Mouse (Mus musculus): ENCODE data around the gene Ccdc73. TPM values are rescaled to one million over a fixed set of nuclear protein-coding genes. Genes with fewer than 3 reads are reported as not detected.
"Not testable (repeated sequence)": the region's sequence is repeated elsewhere in the genome, so short reads cannot be mapped to it uniquely, and the experiment has no call there.

Gene Ccdc73
- total RNA-seq (2021): 1 to 10 TPM; 6.0 to 8.6 TPM
- long read RNA-seq, experiment 1, partial matches to known transcripts: 0 of 1 reads
- long read RNA-seq, experiment 1, other reads (novel, unspliced or antisense): 1 of 1 reads
- long read RNA-seq, experiment 2, partial matches to known transcripts: 0 of 3 reads
- long read RNA-seq, experiment 2, other reads (novel, unspliced or antisense): 2 of 3 reads

DNA sequence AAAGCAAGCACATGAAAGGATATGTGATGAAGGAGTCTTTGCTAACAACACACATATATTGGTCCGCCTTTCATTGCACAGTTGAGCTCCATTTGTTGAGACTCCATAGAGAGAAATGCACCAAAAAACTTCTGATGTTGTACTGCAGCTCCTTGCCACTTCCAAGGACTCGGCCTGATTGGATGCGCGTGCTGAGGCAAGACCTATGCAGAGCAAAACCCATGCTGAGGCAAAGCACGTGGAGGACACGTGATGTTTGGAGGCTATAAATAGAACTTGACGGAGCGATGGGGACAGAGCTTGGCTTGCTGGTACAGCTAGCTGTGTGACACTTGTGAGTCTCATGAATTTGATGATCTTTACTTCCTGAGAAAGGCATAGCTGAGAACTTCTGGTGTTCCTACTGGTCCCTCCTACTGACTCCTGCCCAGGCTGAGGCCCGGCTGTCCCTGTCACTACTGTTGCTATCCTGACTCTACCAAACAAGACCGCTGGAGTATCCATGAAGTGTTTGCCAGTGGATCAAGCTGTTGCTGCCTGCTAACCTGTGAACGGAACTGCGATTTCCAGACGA lies at the start of gene Ccdc73:
TSS of gene Ccdc73 (plus strand) at position 524 of the 574 bp plus-strand sequence.
- DNase-seq (ENCODE audit: low spot score in 2 of 2): no peak

DNA sequence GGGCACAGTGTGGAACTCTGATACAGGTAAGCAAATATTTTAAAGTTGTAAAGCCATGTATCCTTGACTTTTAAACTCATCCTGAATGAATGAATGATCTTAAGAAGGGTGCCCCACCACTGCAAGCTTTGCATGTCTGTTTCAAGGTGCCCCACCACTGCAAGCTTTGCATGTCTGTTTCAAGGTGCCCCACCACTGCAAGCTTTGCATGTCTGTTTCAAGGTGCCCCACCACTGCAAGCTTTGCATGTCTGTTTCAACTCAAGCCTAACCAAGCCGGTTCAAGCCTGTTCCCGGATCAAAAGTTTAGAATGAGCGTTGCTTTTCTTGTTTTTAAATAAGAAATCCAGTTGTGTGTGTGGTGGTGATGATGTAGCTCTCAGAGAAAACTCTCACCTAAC lies 48.8 kb upstream of the Ccdc73 start:
- DNase-seq (ENCODE audit: low spot score in 2 of 2): not testable (repeated sequence)

DNA sequence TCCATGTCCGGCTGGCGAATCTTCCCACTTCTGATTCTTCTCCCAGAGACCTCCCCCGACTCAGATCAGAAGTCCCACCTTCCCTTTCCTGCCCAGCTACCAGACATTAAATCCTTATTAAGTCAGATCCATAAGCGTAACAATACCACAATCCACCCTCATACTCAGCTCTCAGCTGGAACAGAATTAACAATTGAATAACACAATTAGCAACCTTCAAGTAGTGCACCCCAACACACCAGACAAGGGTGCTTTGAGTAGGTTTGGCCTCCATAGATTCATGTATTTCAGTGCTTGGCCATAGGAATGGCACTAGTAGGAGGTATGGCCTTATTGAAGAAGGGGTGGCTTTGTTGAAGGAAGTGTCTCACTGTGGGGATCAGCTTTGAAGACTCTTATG lies 41.4 kb upstream of the Ccdc73 start:
- DNase-seq (ENCODE audit: low spot score in 2 of 2): no peak

DNA sequence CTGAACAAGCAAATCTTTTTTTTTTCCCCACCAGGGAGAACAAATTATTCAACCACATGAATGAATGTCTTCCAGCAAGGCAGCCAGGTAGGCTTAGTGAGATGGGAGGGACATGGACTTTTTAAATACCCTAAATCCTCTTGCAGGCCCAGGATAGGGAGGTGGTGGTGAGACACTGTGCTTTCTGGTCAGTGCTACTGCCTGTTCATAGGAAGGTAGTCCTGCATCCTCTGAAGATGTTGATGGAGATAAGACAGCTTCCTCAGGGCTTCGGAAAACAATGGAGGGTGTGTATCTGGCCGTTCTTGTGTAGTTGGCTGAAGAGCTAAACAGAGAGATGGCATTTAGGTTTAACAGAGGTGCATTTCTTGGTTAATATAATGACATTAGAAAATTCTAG lies 35.1 kb upstream of the Ccdc73 start:
- no peak for DNase-seq (ENCODE audit: low spot score in 2 of 2)

DNA sequence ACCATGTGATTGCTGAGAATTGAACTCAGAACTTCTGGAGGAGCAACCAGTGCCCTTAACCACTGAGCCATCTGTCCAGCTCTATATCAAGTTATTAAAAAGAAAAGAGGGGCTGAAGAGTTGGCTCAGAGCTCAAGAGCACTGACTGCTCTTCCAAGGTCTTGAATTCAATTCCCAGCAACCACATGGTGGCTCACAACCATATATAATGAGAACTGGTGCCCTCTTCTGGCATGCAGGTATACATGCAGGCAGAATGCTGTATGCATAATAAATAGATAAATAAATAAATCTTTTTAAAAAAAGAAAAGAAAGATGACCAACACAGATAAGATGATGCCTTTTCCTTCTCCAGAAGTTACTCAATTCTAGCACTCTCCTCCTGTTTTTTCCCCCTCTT lies 26.6 kb upstream of the Ccdc73 start:
- DNase-seq (ENCODE audit: low spot score in 2 of 2): no peak

DNA sequence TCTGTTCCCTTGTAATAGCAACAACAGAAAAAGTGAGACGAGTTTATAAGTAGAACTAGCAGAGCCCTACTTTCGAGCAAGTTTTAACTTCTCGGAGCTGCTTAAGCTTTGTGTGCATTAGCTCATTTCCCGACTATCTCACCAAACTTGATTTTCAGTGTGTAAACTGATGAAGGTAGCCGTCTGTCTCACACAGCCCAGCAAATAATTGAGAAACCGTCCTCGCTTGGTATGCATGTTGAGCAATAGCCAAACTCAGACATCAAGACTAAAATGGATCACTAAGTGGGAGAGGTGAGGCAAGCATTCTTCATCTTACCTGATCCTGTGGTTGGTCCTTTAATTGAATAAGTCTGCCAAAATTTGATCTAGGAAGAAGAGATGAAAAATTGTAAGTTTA lies 25.9 kb upstream of the Ccdc73 start:
- no peak for DNase-seq (ENCODE audit: low spot score in 2 of 2)

DNA sequence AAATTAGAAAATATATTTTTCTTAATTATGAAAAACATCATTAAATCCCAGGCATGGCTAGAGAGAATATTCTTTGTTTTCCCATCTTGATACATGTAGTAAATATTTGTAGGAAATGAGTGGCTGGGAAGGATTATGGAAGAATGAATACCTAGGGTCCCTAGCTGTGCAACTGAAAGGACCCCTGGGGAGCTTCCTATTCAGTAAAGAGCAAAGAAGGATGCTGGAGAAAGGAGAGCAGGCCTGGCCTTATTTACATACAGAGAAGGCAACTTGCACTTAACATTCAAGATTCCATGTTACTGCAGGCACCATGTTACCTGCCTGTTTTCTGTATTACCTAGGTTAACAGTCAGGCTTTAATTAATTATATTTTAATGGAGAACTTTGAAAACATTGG lies 25.0 kb upstream of the Ccdc73 start:
- no peak for DNase-seq (ENCODE audit: low spot score in 2 of 2)

DNA sequence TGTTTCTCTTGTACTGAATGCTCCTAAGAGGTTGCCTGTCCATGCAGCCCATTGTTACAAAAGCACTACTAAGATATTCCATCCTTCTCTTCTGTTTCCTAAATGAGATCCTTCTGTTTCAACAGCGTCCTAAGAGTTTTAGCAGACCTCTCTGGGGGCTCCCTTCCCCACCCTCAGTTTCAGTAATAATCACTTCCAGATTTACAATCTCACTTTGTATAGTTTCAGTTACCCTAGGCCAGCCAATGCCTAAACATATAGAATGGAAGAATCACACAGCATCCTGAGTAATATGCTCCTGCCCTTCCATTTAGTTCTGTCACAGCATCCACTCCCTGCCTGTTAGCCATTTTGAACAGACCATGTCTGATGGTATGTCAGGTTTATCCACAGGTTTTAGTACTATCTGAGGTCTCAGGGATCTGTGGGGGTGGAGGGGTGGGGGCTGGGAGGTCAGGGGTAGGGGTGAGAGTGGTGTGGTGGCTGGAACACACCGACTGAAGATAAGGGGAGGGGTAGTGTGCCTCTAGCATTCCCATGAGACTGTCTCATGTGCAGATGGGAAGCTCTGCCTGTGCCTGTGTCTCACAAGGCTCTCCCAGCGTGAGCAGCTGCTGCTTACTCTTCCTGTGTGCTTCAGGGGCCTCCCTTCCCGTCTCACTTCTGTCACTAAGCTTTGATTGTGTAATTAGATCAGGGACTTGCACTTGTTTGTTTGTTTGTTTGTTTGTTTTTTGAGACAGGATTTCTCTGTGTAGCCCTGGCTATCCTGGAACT lies 20.8 kb upstream of the Ccdc73 start:
- no peak for DNase-seq (ENCODE audit: low spot score in 2 of 2)

DNA sequence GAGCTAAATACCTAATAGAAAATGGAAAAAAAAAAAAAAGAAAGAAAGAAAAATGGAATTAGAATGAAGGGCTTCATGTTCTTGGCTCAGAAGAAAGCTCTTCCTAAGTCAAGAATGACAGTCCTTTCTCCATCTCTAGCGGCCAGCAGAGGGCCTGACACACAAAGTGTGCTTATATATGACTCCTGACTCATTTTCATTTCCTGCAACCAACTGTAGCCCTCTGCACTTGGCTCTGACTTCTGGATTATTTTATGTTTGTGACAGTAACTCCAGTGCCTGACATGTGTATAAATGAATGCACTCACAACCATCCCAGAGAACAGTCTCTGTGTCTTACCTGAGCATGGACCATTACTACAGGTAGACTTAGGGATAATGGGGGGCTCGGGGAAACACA lies 20.0 kb upstream of the Ccdc73 start:
- DNase-seq (ENCODE audit: low spot score in 2 of 2): no peak

DNA sequence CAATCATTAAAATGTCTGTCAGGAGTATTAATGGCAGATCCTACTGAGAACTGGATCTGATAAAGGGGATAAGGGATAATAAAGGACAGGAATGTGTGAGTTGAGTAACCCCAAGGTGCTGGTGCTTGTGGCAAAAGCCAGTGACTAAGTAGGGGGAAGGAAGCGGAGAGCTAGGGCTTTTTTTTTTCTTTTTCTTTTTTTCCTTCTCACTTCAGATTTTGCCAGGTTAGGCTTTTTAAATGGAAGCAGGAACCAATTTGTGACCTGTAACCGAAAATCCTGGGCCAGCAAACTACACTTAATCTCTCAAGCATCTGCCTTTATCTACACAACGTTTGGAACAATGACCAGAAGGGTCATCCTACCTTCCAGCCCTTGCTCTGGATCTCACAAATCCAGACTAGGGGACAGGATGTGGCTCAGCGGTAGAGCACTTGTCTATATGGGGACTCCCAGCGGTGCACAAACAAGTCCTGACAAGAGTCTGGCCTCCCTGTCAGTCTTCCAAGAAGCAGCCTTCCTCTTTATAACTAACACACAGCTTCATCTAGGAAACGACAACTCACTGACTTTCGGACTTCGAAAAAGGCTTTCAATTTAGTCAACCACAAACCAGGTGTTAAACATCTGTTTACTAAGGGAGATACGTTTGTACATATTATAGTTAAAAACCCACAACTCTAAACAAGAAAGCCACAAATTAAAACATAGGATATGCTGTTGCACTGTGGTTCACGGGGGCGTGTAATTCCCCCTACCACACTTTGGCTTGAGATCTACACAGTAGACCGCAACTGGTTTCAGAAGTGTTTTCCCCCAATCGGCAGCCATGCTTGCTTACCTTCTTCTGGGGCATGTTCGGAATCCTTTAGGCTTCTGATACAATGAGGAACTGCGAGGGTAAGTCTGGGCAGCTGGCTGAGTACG lies 19.1 kb upstream of the Ccdc73 start:
- no peak for DNase-seq (ENCODE audit: low spot score in 2 of 2)

DNA sequence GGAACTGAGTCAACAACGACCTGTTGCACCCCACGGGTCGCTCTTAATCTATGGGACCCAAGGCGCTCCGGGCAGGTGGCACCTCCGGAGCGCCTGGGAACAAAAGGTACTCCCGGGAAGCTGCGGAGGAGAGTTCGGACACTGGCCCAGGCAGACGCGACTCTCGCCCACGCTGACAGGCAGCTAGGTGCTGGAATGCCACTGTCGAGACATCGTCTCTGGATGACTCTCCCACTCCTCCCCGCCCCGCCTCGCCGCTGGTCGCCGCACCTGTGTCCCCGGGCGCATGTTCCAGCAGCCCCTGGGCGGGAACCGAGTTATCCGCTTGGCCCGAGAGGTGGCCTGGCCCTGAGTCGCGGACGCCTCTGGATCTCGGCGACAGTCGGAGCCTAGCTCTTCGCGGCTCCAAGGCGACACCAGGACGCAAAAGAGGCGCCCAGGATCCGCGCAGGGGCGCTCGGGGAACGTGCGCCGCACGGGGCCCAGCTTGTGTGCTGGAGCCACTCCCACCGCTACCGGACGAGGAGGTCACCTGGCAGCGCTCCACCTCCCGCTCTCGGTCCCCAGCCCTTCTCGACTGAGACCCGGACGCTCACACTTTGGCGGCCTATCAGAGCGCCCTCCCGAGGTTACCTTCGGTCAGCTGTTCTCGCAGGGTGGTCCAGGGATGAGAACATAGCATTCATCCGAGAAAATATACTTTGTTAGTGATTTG lies 18.2 kb upstream of the Ccdc73 start, which contains the start of gene Prrg4:
TSS of gene Prrg4 (minus strand) at position 601 of the 715 bp plus-strand sequence.
- peak; percentile 72 to 73 for DNase-seq (ENCODE audit: low spot score in 2 of 2)

DNA sequence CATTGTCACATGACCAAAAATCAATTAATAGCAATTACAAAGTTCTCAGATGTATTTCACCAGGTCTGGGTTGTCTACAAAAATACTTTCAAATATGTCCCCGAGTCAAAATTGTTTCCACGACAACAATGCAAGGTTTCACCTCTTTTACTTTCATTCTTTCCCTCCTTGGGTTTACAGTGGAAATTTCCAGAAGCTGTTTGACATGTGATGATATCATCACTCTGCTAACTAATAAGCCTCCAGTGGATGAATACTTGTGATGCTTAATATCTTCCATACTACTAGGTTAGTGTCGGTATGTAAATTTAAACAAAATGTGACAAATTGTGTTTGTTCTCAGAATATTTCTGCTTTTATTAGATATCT lies 17.6 kb upstream of the Ccdc73 start:
- no peak for DNase-seq (ENCODE audit: low spot score in 2 of 2)

DNA sequence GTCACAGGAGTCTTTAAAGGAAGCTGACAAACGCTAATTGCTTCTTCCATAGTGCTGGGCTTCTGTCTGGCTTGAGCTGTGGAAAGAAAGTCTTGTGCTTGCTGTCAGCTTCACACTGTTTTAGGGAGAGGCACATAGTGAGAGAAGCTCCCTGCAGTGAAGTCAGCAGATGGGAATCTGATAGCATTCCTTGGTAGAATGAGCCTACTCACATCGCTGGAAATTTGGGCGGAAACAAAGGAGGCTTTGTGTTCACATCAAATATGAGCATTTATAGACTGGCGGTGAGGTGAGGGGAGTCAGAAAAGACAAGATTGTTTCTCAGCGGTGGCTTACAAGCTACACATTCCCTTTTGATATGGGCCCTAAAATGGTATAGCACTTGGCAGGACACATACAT lies 15.9 kb upstream of the Ccdc73 start:
- DNase-seq (ENCODE audit: low spot score in 2 of 2): no peak

DNA sequence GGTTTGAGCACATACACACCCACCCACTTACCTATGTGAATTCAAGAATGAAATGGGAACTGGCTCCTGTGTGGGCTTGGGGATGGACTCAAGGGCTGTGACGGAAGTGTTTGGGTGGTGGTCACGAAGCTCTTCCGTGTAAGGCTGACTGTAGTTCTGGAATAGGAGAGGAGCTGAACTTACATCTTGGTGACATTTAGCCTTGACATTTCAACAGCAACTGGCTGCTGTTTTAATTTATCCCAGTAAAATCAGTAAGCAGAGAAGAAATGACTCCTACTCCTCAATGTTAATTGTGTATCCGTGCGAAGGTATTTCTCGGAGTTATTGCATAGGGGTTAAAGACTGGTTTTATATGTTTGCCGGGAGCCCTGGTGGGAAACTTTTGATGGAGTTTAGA lies 15.1 kb upstream of the Ccdc73 start:
- no peak for DNase-seq (ENCODE audit: low spot score in 2 of 2)

DNA sequence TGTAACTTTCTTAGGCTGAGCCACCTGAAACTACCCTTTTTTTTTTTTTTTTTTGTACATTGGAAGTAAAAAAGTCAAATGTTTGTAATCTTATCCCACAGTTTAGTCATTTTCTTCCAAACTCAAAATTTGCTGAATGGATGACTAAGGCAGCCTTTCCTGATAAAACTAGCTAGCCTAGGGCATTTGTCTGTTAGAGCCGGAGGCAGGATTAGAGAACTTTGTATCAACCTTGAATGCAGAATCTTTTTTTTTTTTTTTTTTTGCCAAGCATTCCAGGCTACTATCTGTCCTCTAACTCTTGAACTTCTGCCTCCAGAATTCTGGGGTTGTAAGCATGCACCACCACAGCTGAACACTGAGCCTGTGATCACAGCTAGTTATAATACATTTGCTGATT lies 12.8 kb upstream of the Ccdc73 start:
- DNase-seq (ENCODE audit: low spot score in 2 of 2): no peak

DNA sequence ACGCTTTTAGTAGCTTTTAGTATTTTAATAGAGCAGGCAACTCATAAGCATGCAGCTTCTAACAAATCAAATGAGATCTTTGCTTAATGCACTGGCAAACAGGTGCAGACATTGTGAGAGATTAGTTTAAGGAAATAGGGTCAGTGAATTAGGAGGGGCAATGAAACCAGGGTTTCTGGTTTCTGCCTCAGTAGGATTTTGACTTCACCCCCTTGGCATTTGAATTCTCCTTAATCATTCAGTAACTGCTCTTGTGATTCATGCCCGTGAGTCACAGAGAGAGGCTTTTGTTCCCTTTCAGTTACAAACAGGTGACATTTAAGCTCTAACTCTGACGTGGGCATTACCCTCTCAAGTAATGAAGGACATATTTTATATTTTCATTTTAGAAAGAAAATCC lies 11.9 kb upstream of the Ccdc73 start:
- DNase-seq (ENCODE audit: low spot score in 2 of 2): no peak

DNA sequence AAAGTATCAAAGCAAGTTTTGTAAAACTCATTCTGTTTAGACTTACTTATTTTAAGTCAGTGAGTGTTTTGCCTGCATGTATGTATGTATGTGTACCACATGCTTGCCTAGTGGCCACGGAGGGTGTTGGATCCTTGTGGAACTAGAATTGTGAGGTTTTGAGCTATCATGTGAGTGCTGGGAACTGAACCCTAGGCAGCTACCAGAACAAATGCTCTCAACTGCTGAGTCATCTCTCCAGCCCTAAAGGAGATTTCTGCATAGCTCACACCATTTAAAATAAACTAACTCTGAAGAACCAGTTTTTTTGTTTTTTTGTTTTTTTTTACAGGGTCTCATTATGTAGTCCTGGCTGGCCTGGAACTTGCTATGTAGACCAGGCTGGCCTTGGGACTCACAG lies 11.4 kb upstream of the Ccdc73 start:
- no peak for DNase-seq (ENCODE audit: low spot score in 2 of 2)

DNA sequence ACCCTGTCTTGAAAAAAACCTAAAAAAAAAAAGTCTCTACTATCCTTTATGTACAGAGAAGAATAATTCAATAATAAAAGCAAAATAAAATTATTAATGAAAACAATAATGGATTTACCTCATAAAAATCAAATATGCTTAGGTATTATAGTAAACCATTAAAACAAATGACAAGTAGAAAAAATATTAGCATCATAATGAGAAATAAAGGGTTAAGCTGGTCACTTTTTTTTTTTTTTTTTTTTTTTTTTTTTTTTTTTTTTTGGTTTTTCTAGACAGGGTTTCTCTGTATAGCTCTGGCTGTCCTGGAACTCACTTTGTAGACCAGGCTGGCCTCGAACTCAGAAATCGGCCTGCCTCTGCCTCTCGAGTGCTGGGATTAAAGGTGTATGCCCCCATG lies 9.5 kb upstream of the Ccdc73 start:
- DNase-seq (ENCODE audit: low spot score in 2 of 2): not testable (repeated sequence)

DNA sequence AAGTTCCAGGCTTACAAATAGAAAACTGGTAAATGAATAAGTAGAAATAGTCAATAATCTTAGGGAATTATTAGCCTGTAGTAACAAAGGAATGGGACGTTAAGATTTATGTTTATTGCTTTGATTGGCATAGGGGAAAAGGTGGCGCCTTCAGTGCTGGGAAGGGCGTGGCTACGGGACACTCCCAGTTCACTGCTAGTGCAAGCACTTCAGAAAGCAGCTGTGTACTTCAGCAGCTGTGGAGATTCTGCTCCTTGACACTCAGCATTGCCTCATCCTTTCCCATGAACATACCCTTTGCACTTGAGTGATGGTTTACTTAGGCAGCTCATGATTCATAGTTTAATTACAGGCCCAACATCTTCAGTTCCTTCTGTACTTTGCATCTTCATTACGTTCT lies 8.5 kb upstream of the Ccdc73 start:
- no peak for DNase-seq (ENCODE audit: low spot score in 2 of 2)

DNA sequence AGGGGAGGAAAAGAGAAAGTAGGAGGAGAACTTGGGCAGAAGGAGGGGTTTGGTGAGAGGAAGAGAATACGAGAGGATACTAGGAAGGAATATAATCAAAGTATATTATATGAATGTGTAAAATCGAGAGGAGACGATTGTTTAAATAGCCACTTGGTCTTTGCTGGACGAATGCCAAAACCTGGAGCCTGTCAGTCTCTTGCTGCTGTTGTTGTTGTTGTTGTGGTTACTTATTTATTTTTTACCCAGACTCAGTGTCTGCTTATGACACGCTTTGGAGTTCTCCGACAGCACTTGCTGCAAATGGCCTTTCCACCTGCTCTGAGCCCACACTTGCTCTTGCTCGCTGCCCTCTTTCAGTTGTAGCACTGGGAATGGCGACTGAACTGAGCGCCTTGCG lies 7.2 kb upstream of the Ccdc73 start:
- no peak for DNase-seq (ENCODE audit: low spot score in 2 of 2)

Data from adrenal gland, adult 18-20 months (tissue).